Mouse (Mus musculus) forelimb bud, embryonic 11.5 days (tissue): ENCODE results near the gene Slc1a3.

Experiments used
- DNase-seq: peaks from one replicate; pipeline ENCODE4 v3.0.0-alpha.2; 2012; ENCODE audit warnings: low read depth, low spot score

The Slc1a3 gene

DNA sequence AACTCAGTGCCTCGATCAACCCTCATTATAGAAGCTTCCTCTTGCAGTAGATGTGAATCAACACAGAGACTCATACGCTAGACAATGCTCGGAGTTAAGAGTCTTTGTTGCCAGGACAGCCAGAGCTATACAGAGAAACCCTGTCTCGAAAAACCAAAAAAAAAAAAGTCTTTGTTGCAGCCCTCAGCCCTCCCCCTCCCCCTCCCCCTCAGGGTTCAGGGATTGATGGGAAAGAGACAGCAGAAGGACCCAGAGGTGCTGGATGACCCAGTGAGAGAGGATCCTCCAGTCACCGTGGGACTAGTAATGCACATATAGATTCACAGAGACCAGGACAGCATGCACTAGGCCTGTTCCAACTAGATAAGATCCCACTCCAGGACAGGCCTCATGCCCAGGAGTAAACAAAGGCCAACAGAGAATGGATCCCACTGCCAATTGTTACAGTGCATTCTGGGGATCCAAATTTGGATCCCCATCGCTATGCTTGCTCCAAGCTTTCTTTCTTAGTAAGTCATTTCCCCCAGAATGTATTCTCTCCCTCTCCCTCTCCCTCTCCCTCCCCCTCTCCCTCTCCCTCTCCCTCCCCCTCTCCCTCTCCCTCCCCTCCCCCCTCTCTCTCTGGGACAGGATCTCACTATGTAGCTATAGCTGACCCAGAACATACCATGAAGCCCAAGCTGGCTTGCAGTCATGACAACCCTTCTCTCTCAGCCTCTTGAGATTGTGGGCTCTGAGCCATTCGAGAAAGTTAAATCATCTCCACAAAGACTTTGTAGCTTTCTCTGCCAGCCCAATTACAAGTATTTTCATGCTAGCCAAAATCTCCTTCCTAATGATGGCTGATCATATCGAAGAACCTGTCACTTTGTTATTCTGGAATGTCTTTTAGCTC, 52.2 kb downstream of the Slc1a3 start:
- no peak for DNase-seq

DNA sequence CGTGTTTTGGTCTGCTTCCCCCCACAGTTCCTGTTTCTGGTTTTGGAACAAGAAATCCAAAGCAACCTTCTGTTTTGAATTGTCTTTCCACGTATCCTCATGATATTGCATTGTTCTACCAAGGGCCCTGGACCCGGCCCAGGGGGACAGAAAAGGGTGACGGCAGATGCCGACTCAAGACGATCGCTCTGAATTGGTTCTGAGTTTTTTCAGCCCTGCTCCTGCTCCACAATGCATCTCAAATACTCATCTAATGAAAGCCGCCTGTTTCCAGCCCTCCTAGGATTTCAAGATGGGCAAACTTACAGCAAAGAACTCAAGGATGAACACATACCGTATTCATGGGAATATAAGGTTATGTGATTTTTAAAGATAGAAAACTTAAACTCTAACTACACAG, 55.3 kb downstream of the Slc1a3 start:
- no peak for DNase-seq

DNA sequence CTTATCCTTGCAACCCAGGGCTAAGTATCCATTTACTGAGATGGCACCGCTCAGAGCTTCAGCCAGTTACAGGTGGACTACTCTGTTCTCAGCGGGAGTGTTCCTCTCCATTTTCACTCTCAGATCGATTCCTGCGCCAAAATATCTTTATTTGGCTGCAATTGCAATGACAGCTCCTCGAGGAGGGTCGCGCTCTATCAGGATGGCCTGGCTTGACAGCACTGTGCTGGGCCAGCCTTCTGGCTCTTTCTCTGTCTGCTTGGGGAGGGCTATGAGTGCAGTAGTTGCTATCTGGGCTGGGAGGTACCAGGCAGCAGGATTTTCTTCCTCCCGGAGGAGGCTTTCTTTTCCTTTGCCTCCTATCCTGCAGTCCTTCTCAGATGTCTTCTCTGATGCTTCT, 57.9 kb downstream of the Slc1a3 start:
- no peak for DNase-seq

DNA sequence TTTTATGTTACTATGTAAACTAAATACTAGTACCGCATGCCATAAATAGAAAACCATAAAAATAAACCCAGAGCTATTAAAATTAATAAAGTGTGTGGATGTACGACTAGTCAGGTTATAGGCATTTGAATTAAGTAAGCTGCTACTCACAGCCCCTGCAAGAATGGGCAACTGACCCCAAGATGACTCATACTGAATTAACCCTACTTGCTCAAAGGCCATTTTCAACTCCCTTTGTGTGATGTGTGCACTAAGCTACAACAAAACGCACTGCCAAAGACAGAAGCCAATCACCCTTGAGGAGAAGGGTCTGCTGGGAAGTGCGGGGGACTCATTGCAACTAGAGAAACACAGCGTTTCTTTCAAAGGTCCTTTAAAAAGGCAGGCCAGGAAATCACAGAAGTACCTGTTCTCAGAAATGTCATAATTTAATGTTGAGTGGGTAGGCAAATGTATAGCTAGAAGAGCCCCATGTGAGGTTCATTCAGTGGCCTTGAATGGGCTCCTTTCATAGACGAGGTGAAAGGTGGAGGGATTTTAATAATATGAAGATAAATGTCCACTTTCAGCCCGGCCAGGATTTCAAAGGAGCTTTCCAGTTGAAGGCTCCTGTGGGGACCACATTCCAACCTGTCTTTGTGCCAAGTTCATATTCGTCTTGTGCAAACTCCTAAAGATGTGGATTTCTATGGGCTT, 66.4 kb downstream of the Slc1a3 start:
- peak; percentile 58 for DNase-seq

DNA sequence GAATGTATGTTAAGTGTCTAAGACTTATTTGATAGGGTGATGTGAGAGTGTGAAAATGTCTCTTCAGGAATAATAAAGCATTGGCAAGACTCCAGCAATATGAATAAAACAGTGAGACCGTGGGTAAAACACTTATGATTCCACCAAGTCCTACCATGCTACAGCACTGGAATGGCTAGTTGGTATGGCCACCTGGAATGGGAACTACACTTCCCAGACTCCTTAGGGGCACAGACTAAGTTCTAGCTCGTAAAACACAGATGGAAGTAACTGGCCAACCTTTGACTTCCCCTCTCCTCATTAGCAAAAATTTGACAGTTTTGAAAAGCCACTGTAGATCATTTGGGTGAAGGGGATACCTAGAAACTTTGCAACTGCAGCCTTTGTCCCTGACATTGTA, 70.7 kb downstream of the Slc1a3 start:
- no peak for DNase-seq

DNA sequence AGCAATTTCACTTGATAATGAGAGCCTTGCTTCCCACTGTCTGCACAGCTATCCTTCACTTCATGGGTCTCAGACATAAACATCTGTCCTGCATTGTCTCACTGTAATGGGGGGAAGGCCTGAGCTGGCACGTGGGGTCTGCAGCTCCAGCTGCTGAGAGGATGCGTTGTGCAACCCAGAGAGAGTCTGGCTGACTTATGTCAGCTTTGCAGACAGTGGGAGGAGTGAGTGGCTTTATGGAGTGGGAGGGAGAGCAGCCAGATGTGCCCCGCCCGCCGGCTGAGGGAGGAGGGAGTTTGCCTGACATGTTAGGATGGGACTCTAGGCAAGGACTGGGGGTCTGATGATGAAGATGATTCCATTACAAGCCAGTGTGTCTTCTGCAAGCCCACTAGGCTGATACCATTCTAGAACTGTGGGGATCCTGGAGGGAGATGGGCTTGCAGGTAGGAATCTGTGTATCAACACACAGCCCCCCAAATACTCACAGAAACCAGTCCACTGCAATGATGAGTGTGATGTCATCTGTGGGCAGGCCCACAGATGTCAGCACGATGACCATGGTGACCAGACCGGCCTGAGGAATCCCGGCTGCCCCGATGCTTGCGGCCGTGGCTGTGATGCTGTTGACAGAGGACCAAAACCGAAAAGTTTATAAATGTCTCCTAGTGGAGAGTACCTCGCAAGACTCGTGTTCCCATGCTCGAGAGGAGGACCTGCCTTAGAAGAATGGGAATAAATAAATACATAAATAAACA, 71.8 kb downstream of the Slc1a3 start:
- DNase-seq: no peak

DNA sequence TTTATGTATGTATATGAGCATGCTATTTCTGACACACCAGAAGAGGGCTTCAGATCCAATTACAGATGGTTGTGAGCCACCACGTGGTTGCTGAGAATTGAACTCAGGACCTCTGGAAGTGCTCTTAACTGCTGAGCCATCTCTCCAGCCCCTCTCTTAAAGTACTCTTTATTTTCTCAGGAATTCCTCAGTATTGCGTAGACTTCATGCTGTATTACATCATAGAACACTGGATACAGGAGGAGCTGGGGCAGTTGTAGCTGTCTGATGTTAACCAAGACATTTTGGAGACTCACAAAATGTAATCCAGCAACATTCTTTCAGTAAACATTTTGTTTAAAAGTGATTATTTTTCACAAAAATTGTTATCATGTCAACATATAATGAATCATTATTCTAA, 73.3 kb downstream of the Slc1a3 start:
- DNase-seq: no peak

DNA sequence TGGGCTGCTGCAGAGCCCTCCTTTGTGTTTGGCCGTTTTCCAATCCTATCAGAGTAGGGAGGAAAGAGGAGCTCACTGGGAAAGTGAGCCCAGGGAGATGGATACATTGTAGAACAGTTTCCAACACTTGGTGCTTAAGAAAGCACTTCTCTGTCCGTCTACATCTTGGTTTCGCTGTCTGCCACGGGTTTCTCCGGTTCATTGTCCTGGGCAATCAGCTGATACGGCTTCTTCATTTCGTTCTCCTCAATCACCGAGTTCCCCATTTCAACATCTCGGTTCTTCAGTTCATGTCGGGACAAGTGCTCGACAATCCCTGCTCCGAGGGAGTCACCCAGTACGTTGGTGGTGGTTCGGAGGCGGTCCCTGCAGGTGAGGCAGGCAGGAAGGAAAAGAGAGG, 74.6 kb downstream of the Slc1a3 start:
- no peak for DNase-seq

DNA sequence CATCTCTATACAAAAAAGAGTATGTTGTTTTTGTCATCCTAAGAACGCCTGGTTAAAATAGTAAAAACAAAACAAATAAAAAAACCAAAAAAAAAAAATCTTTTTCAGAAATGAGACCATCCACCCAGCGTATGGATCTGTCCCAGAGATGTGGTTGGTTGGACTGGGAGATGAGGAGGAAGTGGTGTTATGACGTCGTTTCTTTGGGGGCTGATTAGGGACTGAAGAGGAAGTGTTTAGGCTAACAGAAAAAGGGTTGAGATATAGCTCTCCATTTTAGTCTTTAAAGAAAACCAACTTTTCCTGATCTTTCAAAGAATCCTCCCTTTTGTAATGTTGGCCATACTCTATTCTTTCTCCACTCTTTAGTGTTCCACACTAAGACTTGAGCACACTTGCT, 75.8 kb downstream of the Slc1a3 start:
- no peak for DNase-seq

DNA sequence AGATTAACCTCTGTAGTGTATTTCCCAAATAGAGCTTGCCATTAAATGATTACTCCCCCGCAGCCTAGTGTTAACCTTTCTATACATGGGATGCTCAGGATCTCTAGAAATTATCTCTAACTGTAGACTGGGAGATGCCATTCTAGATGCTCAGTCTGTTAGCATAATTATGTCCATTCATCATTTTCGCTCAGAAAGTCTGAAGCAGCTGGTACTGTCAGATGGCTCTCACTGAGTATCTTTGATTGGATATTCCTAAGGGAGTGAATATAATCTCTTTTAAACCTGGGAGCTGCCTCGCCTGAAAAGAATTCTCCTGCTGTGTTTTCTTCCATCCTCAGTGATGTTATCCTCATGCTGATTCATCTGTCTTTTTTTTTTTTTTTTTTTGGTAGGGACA, 76.2 kb downstream of the Slc1a3 start:
- DNase-seq: no peak

DNA sequence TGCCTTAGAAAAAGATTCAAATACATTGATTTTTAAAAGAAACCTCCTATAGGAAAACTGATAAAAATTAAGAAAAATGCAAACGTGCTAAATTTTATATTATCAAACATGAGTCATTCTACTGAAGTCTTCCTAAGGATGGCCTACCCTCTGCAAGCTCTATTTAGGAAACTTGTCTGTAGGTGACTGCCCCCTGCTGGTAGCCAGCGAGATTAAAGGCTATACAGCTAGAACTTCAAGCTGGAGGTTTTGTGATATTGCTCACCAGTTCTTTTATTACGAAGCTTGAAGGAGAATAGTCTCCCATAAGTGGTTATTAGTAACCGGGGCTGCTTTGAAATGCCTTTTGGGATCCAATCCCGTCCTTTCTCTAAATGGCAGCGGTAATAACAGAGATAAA, 77.2 kb downstream of the Slc1a3 start:
- DNase-seq: peak; percentile 47

DNA sequence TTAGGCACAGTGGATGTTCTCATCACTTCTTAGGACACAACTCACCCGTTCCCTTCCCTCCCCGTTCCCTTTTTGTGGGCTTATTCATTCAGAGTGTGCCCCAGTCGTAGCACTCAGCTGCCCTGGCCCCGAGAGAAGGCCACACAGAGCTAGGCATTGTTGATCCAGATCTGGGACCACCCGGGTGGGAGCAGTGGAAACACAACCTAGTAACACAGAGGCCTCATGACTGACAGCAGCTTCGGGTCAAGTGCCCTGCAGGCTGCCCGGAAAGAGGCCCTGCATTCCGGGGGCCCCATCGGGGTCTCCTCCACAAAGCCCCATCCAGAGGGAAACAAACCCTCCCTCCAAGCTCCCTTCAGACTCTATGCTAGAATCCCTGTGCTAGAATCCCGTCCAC, 78.2 kb downstream of the Slc1a3 start:
- DNase-seq: peak; percentile 46

DNA sequence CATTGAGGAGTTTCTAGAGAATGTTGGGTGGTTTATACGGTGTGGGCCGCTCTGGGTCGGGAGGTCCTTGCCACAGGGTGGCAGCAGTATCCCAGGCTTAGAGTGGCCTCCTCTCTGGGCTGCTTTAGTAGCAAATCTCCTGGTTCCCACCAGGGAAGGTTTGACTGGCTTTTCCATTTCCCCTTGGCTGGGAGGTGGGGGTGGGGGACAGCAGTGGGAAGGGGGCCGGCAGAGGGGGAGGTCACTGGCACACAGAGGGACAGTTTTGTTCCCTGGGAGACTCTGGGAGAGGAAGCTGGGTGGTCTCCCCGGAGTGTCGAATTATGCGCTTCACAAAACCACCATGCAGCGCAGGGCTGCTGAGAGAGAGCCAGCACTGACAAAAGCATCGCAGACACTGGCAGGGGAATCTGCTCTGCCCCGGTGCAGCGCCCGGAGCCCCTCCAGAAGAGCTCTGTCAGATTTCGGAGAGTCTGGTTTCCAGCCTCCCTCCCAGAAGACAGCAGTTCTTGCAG, 81.2 kb downstream of the Slc1a3 start:
- peak; percentile 86 for DNase-seq

DNA sequence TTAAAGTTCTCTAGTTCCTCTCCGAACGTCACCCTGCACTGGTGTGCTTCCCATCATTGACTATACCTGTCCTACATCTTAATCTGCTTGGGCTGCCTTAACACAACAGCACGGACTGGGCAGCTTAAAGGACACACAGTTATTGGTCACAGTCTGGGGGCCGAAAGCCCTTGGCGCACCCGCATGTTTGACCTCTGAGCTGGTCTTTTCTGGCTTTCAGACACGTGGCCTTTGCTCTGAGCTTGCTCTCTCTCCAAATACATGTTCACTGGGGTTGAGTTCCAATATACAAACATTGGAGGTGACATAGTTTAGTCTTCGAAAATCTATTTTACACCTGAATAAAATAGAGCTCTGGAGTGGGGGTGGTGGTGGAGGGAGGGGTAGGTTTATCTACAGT, 82.4 kb downstream of the Slc1a3 start:
- DNase-seq: no peak

DNA sequence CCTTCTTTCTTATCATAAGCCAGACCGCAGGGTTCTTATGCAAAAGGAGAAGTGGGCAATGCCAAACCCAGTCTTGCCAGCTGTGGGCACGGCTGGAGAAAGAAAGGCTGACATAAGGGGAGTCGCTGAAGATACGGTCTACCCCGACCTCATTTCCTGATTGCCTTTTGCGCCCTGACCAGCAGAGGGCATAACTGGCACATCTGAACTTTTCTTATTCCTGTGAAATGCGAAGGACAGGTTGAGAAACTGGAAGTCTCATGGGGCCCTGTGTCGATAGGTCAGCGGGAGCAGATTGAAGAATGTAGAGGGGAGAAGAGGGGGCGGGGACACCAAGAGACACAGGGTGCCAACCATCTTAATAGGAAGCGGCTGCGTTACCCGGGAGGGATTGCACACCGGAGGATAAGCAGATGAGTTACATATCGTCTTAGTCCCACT, 83.4 kb downstream of the Slc1a3 start:
- DNase-seq: peak; percentile 73

DNA sequence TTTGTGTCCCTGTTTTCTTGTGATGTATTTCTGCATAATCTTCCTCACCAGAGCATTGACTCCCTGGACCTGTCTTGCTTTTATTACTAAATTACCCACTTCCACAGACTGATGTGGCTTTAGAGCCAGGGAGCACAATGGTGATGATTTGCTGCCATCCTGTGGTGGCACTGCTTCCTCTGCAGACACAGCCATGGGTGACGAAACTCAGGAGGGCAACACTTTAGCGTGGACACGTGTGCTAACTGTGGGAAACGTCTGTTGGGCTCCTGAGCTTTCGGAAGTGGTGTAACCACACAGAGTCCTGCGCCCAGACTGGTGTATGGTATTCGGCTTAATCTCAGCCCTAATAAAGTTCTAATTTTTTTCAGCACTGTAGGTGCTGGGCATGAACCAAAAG, 85.2 kb downstream of the Slc1a3 start:
- DNase-seq: no peak

DNA sequence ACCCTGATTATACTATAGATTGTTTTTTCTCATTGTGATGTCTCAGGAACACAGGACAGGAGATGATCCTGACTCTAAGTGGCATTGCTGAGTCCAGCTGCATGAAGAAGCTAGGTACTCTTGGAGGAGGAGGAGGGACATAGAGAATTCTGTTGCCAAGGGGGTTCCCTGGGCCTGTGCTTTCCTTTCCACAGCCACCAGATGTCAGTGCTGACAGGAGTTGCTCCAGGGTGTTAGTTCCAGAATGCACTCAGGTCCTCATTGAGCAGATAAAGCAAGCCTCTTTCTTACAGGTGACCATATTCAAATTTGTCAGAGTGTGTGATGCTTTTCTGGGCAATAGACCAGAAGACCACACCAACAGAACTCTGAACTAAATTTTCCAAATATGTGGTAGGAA, 86.7 kb downstream of the Slc1a3 start:
- no peak for DNase-seq

DNA sequence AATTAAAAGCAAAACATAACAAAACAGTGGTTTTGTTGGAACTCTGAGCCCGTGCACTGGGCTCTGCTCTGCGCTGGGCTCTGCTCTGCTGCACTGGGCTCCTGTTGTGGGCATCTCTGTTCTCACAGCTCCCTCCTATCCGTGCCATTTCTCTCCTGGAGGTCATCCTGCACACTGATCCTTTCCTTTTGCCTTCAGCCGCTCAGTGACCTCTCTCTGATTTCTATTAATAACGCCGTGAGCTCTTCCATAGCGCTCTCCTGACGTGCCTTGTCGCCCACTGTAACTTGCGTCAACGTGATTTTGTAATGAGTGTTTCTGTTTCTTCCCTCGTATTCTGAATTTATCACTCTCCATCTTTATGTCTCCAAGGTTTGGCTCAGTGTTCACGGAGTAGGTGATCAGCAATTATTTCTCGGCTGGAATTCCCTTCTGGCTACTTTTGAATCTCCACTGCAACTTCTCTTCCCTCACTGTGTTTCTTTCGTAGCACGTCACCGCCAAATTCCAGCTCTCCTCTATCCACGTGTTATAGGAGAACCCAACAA, 91.0 kb downstream of the Slc1a3 start:
- no peak for DNase-seq

DNA sequence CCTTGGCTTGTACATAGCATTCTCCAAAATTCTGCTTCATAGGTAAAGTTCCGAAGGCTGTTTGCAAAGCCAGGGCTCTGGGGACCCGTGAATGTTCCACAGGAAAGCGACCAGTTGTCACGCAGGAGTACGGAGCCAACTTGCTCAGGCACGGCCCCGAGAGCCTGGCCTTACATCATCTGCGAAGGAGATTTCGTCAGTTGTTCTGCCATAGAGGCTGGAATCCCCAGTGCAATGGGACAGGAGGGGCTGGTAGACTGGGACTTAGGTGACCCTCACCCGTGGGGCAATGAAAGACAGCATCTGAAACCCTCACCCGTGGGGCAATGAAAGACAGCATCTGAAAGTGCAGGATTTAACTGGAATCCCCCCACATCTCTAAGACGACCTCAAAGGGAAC, 94.3 kb downstream of the Slc1a3 start:
- no peak for DNase-seq

DNA sequence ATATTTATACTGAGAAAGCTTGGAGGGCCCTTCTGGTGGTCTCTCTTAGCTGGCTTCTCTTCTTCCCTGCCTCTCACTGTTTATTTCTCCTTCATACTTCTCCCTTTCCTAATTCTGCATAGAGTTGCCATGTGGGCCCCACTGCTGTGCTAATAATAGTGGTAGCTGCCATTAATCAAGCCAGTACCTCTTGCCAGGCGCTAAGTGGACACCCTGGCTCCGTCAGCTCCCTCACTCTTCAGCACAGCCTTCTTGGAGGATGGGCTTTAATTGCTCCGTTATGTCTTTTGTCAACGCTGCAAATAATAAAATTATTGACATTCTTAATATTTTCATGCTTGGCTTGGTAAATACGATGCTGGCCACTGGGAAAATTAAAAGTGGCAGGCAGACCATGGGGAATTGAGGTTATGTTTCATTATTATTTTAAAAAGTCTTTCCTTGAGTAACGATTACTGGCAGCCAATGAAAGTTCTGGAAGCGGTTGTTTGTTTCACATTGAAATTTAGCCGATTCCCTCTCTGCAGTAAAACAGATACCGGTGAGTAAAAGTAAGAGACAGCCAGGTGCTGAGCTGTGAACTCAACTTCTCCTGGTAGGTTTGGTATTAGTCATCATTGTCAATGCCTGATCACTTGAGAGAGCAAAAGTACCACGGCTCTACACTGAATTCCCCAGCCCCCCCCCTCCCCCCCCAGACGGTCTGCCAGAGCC, 94.9 kb downstream of the Slc1a3 start:
- DNase-seq: no peak

DNA sequence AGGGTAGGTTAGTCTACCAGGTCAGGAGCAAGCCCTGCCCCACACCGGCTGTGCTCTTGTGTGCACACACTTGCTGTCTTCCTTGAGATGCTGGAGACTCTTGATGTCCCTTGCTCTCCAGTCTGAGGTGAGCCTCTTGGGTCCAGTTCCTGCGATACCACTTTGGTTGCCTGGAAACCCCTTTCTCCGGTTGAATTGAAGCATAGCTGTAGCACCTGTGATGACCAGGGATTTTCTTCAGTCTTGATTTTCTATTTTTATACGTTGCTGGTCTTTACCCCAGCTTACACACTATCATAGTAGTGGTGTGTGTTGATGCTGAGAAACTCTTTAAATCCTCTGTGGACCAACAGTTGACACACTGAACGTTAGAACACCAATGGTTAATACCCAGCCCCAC, 95.9 kb downstream of the Slc1a3 start:
- DNase-seq: no peak
